Mouse (Mus musculus): ENCODE data around the gene Alkbh1. TPM values are rescaled to one million over a fixed set of nuclear protein-coding genes. Genes with fewer than 3 reads are reported as not detected.

Alkbh1 gene
- polyA plus RNA-seq, 1 experiment from 2014 or later: 63.7 TPM

DNA sequence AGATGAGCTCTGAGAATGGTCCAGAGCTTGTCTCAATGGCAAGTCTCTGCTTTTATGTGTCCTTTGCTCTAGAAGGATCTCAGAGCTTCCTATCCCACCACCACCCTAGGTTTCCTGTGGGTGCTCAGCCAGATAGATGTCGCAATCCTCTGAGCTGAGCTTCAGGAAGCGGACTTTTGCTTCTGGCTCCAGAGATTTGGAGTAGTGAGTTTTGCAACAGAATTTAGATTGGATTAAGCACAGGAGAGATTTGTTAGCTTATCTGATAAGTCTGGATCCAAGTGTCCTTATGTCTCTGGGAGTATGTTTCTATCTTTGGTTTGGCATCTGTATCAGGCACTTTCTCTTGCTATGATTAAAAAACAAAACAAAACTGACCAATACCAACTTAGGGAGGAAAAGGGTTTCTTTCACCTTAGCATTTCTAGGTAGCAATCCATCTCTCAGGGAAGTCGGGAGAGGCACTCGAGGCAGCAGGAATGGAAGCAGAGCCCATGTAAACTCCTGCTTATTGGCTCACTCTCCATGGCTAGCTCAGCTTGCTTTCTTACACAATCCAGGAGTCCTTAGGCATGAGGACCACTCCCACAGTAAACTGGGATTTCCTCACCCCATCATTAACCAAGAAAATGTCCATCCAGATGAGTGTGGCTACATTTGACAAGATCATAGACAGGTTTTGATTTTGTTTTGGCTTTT, 50.2 kb downstream of the Alkbh1 start:
- Histone ChIP-seq H3K4me3 (ENCODE audit: low read length) (no peak overlapping the region), H3K27me3 (ENCODE audit: control insufficient read depth, insufficient read depth, low read length) (no peaks in the 10 kb centered on the region), H3K4me2 (replicated peaks; ENCODE audit: low read depth, low read length) (no peak overlapping the region), H3K9me3 (ENCODE audit: control insufficient read depth, low read length) (no peaks in the 10 kb centered on the region), H3K9ac (ENCODE audit: low read depth, low read length) (no peak overlapping the region), H3K4me1 (ENCODE audit: control insufficient read depth, insufficient read depth, low read length) (no peaks in the 10 kb centered on the region), H3K27ac (ENCODE audit: low read depth, low read length) (no peak overlapping the region), H3K36me3 (ENCODE audit: control insufficient read depth, insufficient read depth, low read length) (no peaks in the 10 kb centered on the region)
- ATAC-seq (ENCODE audit: low FRiP score, low TSS enrichment): no peak
- WGBS: 79% methylated on average over 4 of the region's 4 CpGs

GRCm38 (mm10) chr12:87391355-87391754, 52.5 kb downstream of the Alkbh1 start:
- no peak overlapping the region for H3K4me3 ChIP-seq (ENCODE audit: low read length)
- no peak overlapping the region for H3K9ac ChIP-seq (ENCODE audit: low read depth, low read length)
- H3K4me2 ChIP-seq (replicated peaks; ENCODE audit: low read depth, low read length): no peak overlapping the region
- H3K27ac ChIP-seq (ENCODE audit: low read depth, low read length): no peak overlapping the region
- no peaks in the 10 kb centered on the region for H3K36me3 ChIP-seq (ENCODE audit: control insufficient read depth, insufficient read depth, low read length)
- no peaks in the 10 kb centered on the region for H3K27me3 ChIP-seq (ENCODE audit: control insufficient read depth, insufficient read depth, low read length)
- H3K4me1 ChIP-seq (ENCODE audit: control insufficient read depth, insufficient read depth, low read length): peaks cover 7% of the 10 kb centered on the region; the same call in 1 of the 2 replicates
- H3K9me3 ChIP-seq (ENCODE audit: control insufficient read depth, low read length): no peaks in the 10 kb centered on the region
- no peak for ATAC-seq (ENCODE audit: low FRiP score, low TSS enrichment)

- H3K4me1 ChIP-seq (ENCODE audit: control insufficient read depth, insufficient read depth, low read length): peaks cover 7% of the 10 kb centered on the region; the same call in 1 of the 2 replicates
- peak overlapping the region; percentile 48; the same call in 1 of the 2 replicates for H3K4me2 ChIP-seq (replicated peaks; ENCODE audit: low read depth, low read length)
- no peaks in the 10 kb centered on the region for H3K9me3 ChIP-seq (ENCODE audit: control insufficient read depth, low read length)
- ATAC-seq (ENCODE audit: low FRiP score, low TSS enrichment): no peak
- H3K27ac ChIP-seq (ENCODE audit: low read depth, low read length): no peak overlapping the region
- 56% methylated on average over 3 of the region's 3 CpGs for WGBS
- H3K27me3 ChIP-seq (ENCODE audit: control insufficient read depth, insufficient read depth, low read length): no peaks in the 10 kb centered on the region
- H3K9ac ChIP-seq (ENCODE audit: low read depth, low read length): no peak overlapping the region
- H3K4me3 ChIP-seq (ENCODE audit: low read length): no peak overlapping the region
- H3K36me3 ChIP-seq (ENCODE audit: control insufficient read depth, insufficient read depth, low read length): no peaks in the 10 kb centered on the region
Observed at GRCm38 (mm10) chr12:87389231-87389630, 54.6 kb downstream of the Alkbh1 start.

GRCm38 (mm10) chr12:87388122-87388774, 55.6 kb downstream of the Alkbh1 start, which contains the start of gene Sptlc2:
Gene Sptlc2, minus strand, starts transcription at chr12:87388355.
- under 1% methylated on average over 45 of the region's 45 CpGs for WGBS
- peak within 1 kb of the TSS; percentile 79 for H3K27ac ChIP-seq (ENCODE audit: low read depth, low read length)
- no peaks in the 10 kb centered on the region for H3K36me3 ChIP-seq (ENCODE audit: control insufficient read depth, insufficient read depth, low read length)
- H3K4me3 ChIP-seq (ENCODE audit: low read length): peak within 1 kb of the TSS; percentile 98
- H3K9ac ChIP-seq (ENCODE audit: low read depth, low read length): peak within 1 kb of the TSS; percentile 96
- peak; percentile 99 for ATAC-seq (ENCODE audit: low FRiP score, low TSS enrichment)
- H3K27me3 ChIP-seq (ENCODE audit: control insufficient read depth, insufficient read depth, low read length): no peaks in the 10 kb centered on the region
- peaks cover 7% of the 10 kb centered on the region; the same call in 1 of the 2 replicates for H3K4me1 ChIP-seq (ENCODE audit: control insufficient read depth, insufficient read depth, low read length)
- no peaks in the 10 kb centered on the region for H3K9me3 ChIP-seq (ENCODE audit: control insufficient read depth, low read length)
- peak within 1 kb of the TSS; percentile 92 for H3K4me2 ChIP-seq (replicated peaks; ENCODE audit: low read depth, low read length)

DNA sequence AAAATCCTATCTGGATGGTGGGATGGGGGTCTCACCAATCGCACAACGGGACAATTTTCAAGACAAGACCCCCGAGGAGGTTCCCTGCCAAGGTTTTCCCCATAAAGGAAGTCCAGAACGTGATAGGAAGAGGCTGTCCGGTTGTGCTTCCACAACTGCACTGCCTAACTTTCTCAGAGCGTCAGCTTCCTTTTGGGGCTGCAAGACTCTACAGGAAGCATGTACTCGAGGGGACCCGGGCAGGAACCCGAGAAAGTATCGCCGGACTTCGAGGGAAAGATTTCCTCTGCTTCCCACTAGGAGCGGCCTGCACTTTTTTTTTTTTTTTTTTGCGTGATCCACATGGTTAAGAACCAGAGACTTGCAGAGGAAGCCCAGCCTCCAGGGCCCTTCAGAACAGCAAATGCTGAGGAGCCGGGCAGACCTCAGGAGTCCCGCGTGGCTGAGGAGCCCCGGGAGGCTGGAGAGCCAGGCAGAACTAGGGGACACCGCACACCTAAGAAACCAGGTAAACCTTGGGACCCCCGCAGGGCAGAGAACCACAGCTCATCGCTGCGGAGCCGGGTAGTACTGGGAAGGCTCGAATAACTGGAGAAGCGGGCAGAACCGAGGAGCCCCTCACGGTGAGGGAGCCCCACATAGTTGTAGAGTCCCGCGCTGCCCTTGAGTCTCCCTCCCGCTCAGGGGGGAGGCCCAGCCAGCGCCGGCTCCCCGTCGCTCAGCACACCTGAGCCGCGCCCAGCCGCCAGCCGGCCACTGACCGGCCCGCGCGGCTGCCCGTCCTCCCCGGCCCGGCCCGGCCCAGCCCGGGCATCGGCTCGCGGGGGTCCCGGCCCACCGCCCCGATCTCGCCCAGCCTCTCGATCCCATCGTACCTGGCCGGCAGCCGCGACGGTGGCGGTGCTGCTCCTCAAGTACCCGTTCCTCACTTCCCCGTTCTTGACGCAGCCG, 56.4 kb downstream of the Alkbh1 start:
- Histone ChIP-seq H3K9ac (ENCODE audit: low read depth, low read length) (peak overlapping the region; percentile 96), H3K4me2 (replicated peaks; ENCODE audit: low read depth, low read length) (peak overlapping the region; percentile 92), H3K4me1 (ENCODE audit: control insufficient read depth, insufficient read depth, low read length) (peaks cover 7% of the 10 kb centered on the region; the same call in 1 of the 2 replicates), H3K27me3 (ENCODE audit: control insufficient read depth, insufficient read depth, low read length) (no peaks in the 10 kb centered on the region), H3K36me3 (ENCODE audit: control insufficient read depth, insufficient read depth, low read length) (no peaks in the 10 kb centered on the region), H3K9me3 (ENCODE audit: control insufficient read depth, low read length) (no peaks in the 10 kb centered on the region), H3K27ac (ENCODE audit: low read depth, low read length) (peak overlapping the region; percentile 79), H3K4me3 (ENCODE audit: low read length) (peak overlapping the region; percentile 98)
- peak; percentile 53 for ATAC-seq (ENCODE audit: low FRiP score, low TSS enrichment)
- WGBS: under 1% methylated on average over 56 of the region's 65 CpGs

DNA sequence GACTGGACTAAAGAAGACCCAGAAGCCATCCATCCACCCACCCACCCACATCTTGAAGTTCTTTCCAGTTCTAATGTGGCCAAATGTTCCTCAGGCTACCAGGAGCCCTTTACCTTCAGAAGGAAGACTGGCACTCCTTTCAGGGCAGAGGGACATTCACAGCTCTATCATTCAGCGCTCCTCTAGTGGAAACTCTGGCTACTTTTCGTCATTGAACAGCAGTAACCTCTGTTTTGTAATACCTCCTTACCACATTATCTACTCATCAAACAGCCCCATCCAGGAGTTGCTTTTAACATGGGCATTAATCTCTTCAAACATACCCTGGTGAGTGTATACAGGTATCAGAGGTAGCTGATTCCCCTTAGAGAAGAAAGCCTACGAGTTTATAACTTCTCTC, 58.8 kb downstream of the Alkbh1 start:
- ATAC-seq (ENCODE audit: low FRiP score, low TSS enrichment): no peak
- H3K4me3 ChIP-seq (ENCODE audit: low read length): no peak overlapping the region
- H3K4me1 ChIP-seq (ENCODE audit: control insufficient read depth, insufficient read depth, low read length): peaks cover 7% of the 10 kb centered on the region; the same call in 1 of the 2 replicates
- no peaks in the 10 kb centered on the region for H3K27me3 ChIP-seq (ENCODE audit: control insufficient read depth, insufficient read depth, low read length)
- no peaks in the 10 kb centered on the region for H3K9me3 ChIP-seq (ENCODE audit: control insufficient read depth, low read length)
- 94% methylated on average over 3 of the region's 3 CpGs for WGBS
- no peak overlapping the region for H3K27ac ChIP-seq (ENCODE audit: low read depth, low read length)
- no peak overlapping the region for H3K4me2 ChIP-seq (replicated peaks; ENCODE audit: low read depth, low read length)
- H3K9ac ChIP-seq (ENCODE audit: low read depth, low read length): no peak overlapping the region
- no peaks in the 10 kb centered on the region for H3K36me3 ChIP-seq (ENCODE audit: control insufficient read depth, insufficient read depth, low read length)

GRCm38 (mm10) chr12:87381380-87381682, 62.5 kb downstream of the Alkbh1 start:
- no peak overlapping the region for H3K27ac ChIP-seq (ENCODE audit: low read depth, low read length)
- no peaks in the 10 kb centered on the region for H3K4me1 ChIP-seq (ENCODE audit: control insufficient read depth, insufficient read depth, low read length)
- no peak overlapping the region for H3K4me3 ChIP-seq (ENCODE audit: low read length)
- ATAC-seq (ENCODE audit: low FRiP score, low TSS enrichment): no peak
- H3K9ac ChIP-seq (ENCODE audit: low read depth, low read length): no peak overlapping the region
- no peaks in the 10 kb centered on the region for H3K36me3 ChIP-seq (ENCODE audit: control insufficient read depth, insufficient read depth, low read length)
- WGBS: 57% methylated on average over 2 of the region's 2 CpGs
- H3K4me2 ChIP-seq (replicated peaks; ENCODE audit: low read depth, low read length): no peak overlapping the region
- H3K9me3 ChIP-seq (ENCODE audit: control insufficient read depth, low read length): no peaks in the 10 kb centered on the region
- H3K27me3 ChIP-seq (ENCODE audit: control insufficient read depth, insufficient read depth, low read length): no peaks in the 10 kb centered on the region

GRCm38 (mm10) chr12:87380586-87381379, 63.0 kb downstream of the Alkbh1 start:
- no peak overlapping the region for H3K9ac ChIP-seq (ENCODE audit: low read depth, low read length)
- no peak overlapping the region for H3K27ac ChIP-seq (ENCODE audit: low read depth, low read length)
- 76% methylated on average over 10 of the region's 10 CpGs for WGBS
- no peak overlapping the region for H3K4me2 ChIP-seq (replicated peaks; ENCODE audit: low read depth, low read length)
- no peaks in the 10 kb centered on the region for H3K4me1 ChIP-seq (ENCODE audit: control insufficient read depth, insufficient read depth, low read length)
- H3K4me3 ChIP-seq (ENCODE audit: low read length): no peak overlapping the region
- H3K9me3 ChIP-seq (ENCODE audit: control insufficient read depth, low read length): no peaks in the 10 kb centered on the region
- ATAC-seq (ENCODE audit: low FRiP score, low TSS enrichment): no peak
- H3K27me3 ChIP-seq (ENCODE audit: control insufficient read depth, insufficient read depth, low read length): no peaks in the 10 kb centered on the region
- H3K36me3 ChIP-seq (ENCODE audit: control insufficient read depth, insufficient read depth, low read length): no peaks in the 10 kb centered on the region

Measured in kidney, embryonic 14.5 days (tissue).